Mouse (Mus musculus) heart, adult 2 months (tissue): ENCODE results near the gene Wnt7a.

ENCODE experiments used
- EP300 ChIP-seq: fragments of 200-500 bp; IDR thresholded peaks from 2 replicates; pipeline ENCODE4 v1.6.1; 2011; ENCODE audit warnings: low read depth, low read length, control low read depth; ENCODE audit not compliant: insufficient read depth
- POLR2A ChIP-seq: fragments of 200-500 bp; IDR thresholded peaks from 2 replicates; pipeline ENCODE4 v1.6.1; 2011; ENCODE audit warnings: mild to moderate bottlenecking, low read depth, low read length, control low read depth; ENCODE audit not compliant: insufficient read depth

- TF ChIP-seq POLR2A (no peak), EP300 (no peak)
Observed at GRCm38 (mm10) chr6:91410168-91410780, 889 bp downstream of the Wnt7a start.
